Mouse (Mus musculus) heart, embryonic 14.5 days (tissue): ENCODE data around the gene Pabpc6. TPM values are rescaled to one million over a fixed set of nuclear protein-coding genes. Genes with fewer than 3 reads are reported as not detected.

Source experiments
- ATAC-seq: fragments of 200-750 bp; cut with Nextera tagmentation; 2 replicates; pipeline ENCODE4 v1.8.0; 2017; ENCODE audit warnings: low read depth, moderate TSS enrichment; ENCODE audit not compliant: insufficient number of reproducible peaks, insufficient read depth, low FRiP score
- H3K27ac ChIP-seq, 2 experiments: fragments of 200-500 bp in 1 of 2; fragments of 300-500 bp in 1 of 2; sonication (generic) in 1 of 2; replicated peaks in 1 of 2; 2 replicates each; pipeline ENCODE4 v1.5.1; 2012 to 2014; ENCODE audit warnings: low read depth in 2 of 2, low read length in 2 of 2, control low read depth in 1 of 2, mild to moderate bottlenecking in 1 of 2, mixed read lengths in 1 of 2; ENCODE audit not compliant: control insufficient read depth in 1 of 2, insufficient read depth in 1 of 2
- H3K27me3 ChIP-seq: fragments of 300-500 bp; sonication (generic); 2 replicates; pipeline ENCODE4 v1.6.1; 2014; ENCODE audit warnings: mild to moderate bottlenecking, low read length, control low read depth; ENCODE audit not compliant: control insufficient read depth, insufficient read depth
- H3K36me3 ChIP-seq: fragments of 300-500 bp; sonication (generic); 2 replicates; pipeline ENCODE4 v1.6.1; 2014; ENCODE audit warnings: mild to moderate bottlenecking, control low read depth, low read length, mixed read lengths; ENCODE audit not compliant: control insufficient read depth, insufficient read depth
- H3K4me1 ChIP-seq, 2 experiments: fragments of 200-500 bp in 1 of 2; fragments of 300-500 bp in 1 of 2; sonication (generic) in 1 of 2; 2 replicates each; pipeline ENCODE4 v1.6.1; 2012 to 2014; ENCODE audit warnings: low read length in 2 of 2, control low read depth in 1 of 2, mixed read lengths in 1 of 2; ENCODE audit not compliant: control insufficient read depth in 2 of 2, insufficient read depth in 2 of 2
- H3K4me2 ChIP-seq: fragments of 300-500 bp; sonication (generic); 2 replicates; pipeline ENCODE4 v1.6.1; 2014; ENCODE audit warnings: mild to moderate bottlenecking, low read length
- H3K4me3 ChIP-seq, 2 experiments: fragments of 200-500 bp in 1 of 2; fragments of 300-500 bp in 1 of 2; sonication (generic) in 1 of 2; 2 replicates each; pipeline ENCODE4 v1.5.1; 2012 to 2014; ENCODE audit warnings: low read length in 2 of 2, mild to moderate bottlenecking in 2 of 2, control low read depth in 1 of 2, low read depth in 1 of 2, moderate library complexity in 1 of 2; ENCODE audit not compliant: control insufficient read depth in 1 of 2, insufficient read depth in 1 of 2
- H3K9ac ChIP-seq: fragments of 300-500 bp; sonication (generic); 2 replicates; pipeline ENCODE4 v1.6.1; 2014; ENCODE audit warnings: mild to moderate bottlenecking, low read length
- H3K9me3 ChIP-seq: fragments of 300-500 bp; sonication (generic); 2 replicates; pipeline ENCODE4 v1.6.1; 2016; ENCODE audit warnings: low read length, control low read depth; ENCODE audit not compliant: control insufficient read depth
- WGBS: fragments of 180-500 bp; shearing (Covaris S2); extraction: QIAGEN DNeasy Blood & Tissue Kit; methylation state at CpG from one replicate; pipeline ENCODE4 v1.1.7; 2014; 5-methylcytosine and 5-hydroxymethylcytosine counted together
- polyA plus RNA-seq: library from polyadenylated mRNA; unstranded; fragments of >200 nt; fragmentation: Nextera tagmentation; extraction: Ambion mirVana; gene quantifications from 2 replicates; pipeline ENCODE4 v1.2.1, GENCODE M21; 2014

Pabpc6 gene
- polyA plus RNA-seq, 1 experiment from 2014 or later = not detected

DNA sequence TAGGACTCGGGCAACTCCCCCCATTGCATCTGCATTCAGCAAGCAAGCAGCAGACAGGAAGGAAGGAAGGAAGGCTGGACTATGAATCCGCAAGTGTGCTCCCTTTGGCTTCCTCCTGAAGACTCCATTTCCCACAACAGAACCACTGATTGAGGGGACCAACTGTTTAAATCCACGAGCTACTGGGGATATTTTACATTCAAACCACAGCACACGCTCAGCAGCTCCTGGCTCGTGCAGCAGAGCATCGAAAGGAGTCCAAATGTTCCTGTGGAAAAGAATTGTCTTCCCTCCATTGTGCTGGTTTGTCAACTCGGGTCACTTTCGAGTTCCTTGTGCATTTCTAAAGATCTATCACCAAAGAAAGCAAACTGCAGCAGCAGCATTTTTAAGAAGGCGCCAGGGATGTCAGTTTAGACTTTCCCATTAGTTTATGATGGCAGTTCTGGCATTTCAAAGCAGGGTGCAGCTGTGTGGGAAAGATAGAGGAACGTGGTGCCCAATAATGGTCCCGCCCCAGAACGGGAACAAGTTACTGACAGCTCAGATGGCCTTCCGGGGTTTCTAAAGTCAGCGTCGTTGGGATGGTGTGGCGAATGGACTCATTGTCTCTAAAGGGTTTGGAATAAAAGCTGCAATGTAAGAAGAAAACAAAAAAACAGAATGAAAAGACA, 36.8 kb downstream of the Pabpc6 start:
- Histone ChIP-seq H3K36me3 (no peaks in the 10 kb centered on the region), H3K4me3 (no peak overlapping the region), H3K9me3 (no peaks in the 10 kb centered on the region), H3K27me3 (no peaks in the 10 kb centered on the region), H3K9ac (no peak overlapping the region), H3K4me1 (no peaks in the 10 kb centered on the region), H3K4me2 (no peak overlapping the region), H3K27ac (no peak overlapping the region)
- no peak for ATAC-seq
- WGBS = 77% methylated on average over 16 of the region's 16 CpGs

- ATAC-seq = no peak
- Histone ChIP-seq H3K4me3 (no peak overlapping the region), H3K36me3 (no peaks in the 10 kb centered on the region), H3K27me3 (no peaks in the 10 kb centered on the region), H3K4me1 (no peaks in the 10 kb centered on the region), H3K9me3 (no peaks in the 10 kb centered on the region), H3K4me2 (no peak overlapping the region), H3K27ac (no peak overlapping the region), H3K9ac (no peak overlapping the region)
- 73% methylated on average over 5 of the region's 5 CpGs for WGBS
Measured at GRCm38 (mm10) chr17:9632140-9632539, 37.4 kb downstream of the Pabpc6 start.

DNA sequence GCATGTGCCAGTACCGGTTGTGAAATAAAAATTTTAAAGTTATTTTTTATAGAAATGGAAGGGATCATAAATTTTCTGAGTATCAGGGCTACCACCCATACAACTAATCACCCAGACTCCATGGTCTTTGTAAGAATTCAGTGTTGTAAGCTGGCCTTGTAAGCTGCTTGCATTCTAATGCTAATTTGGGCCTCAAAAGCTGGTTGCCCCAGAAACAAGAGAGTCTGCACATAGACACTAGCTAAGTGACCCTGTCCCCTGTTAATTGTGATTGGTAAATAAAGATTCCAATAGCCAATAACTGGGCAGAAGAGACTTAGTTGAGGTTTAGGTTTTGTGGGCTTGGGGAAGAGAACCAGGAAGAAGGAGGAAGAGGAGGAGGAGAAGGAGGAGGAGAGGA, 38.4 kb downstream of the Pabpc6 start:
- Histone ChIP-seq H3K36me3 (no peaks in the 10 kb centered on the region), H3K9me3 (no peaks in the 10 kb centered on the region), H3K4me1 (no peaks in the 10 kb centered on the region), H3K4me3 (no peak overlapping the region), H3K27me3 (no peaks in the 10 kb centered on the region), H3K4me2 (no peak overlapping the region), H3K9ac (no peak overlapping the region), H3K27ac (no peak overlapping the region)
- 83% methylated on average over 1 of the region's 1 CpGs for WGBS
- ATAC-seq = no peak

GRCm38 (mm10) chr17:9627011-9627410, 42.5 kb downstream of the Pabpc6 start:
- Histone ChIP-seq H3K9me3 (no peaks in the 10 kb centered on the region), H3K4me3 (no peak overlapping the region), H3K9ac (no peak overlapping the region), H3K27ac (no peak overlapping the region), H3K36me3 (no peaks in the 10 kb centered on the region), H3K27me3 (no peaks in the 10 kb centered on the region), H3K4me1 (no peaks in the 10 kb centered on the region), H3K4me2 (no peak overlapping the region)
- ATAC-seq = no peak

Other genes with a start within 250 kb of the Pabpc6 start
- gene Gm17728, start 247.7 kb downstream of the Pabpc6 start, polyA plus RNA-seq = not detected in 2 replicates